Mouse (Mus musculus): ENCODE measurements around the gene Pkdrej. TPM values are rescaled to one million over a fixed set of nuclear protein-coding genes. Genes with fewer than 3 reads are reported as not detected.

Gene Pkdrej
- total and polyA plus RNA-seq, 2 experiments from 2014 or later, result 0.66 to 2.4 TPM

- WGBS, result 84% methylated on average over 12 of the region's 12 CpGs
- Histone ChIP-seq H3K4me3 (ENCODE audit: low read depth, low read length) (no peak overlapping the region), H3K27me3 (ENCODE audit: control insufficient read depth, insufficient read depth, low read length) (no peaks in the 10 kb centered on the region), H3K9me3 (replicated peaks; ENCODE audit: control insufficient read depth, low read length) (no peaks in the 10 kb centered on the region), H3K9ac (replicated peaks; ENCODE audit: low read depth, low read length) (peak overlapping the region; percentile 25; the same call in 1 of the 2 replicates), H3K4me1 (ENCODE audit: control insufficient read depth, insufficient read depth) (peaks cover 20% of the 10 kb centered on the region), H3K36me3 (replicated peaks; ENCODE audit: control insufficient read depth, insufficient read depth, low read length) (peaks cover 14% of the 10 kb centered on the region; the same call in 1 of the 2 replicates), H3K4me2 (ENCODE audit: low read depth, low read length) (no peak overlapping the region), H3K27ac (ENCODE audit: low read depth) (peak overlapping the region; percentile 71; the same call in 1 of the 2 replicates)
- DNase-seq (ENCODE audit: low spot score) (no peak), ATAC-seq (ENCODE audit: insufficient read depth, low read depth) (no peak)
- TF ChIP-seq CTCF (IDR thresholded peaks at IDR 0.05; ENCODE audit: low read depth) (no peak), EP300 (IDR thresholded peaks at IDR 0.05; ENCODE audit: low read depth) (no peak)
Observed at GRCm38 (mm10) chr15:85809091-85809490, 12.4 kb downstream of the Pkdrej start.

- Histone ChIP-seq H3K4me3 (ENCODE audit: low read depth, low read length) (no peak overlapping the region), H3K36me3 (replicated peaks; ENCODE audit: control insufficient read depth, insufficient read depth, low read length) (peaks cover 14% of the 10 kb centered on the region; the same call in 1 of the 2 replicates), H3K9me3 (replicated peaks; ENCODE audit: control insufficient read depth, low read length) (no peaks in the 10 kb centered on the region), H3K4me1 (ENCODE audit: control insufficient read depth, insufficient read depth) (peaks cover 27% of the 10 kb centered on the region), H3K27ac (ENCODE audit: low read depth) (peak overlapping the region; percentile 71), H3K4me2 (ENCODE audit: low read depth, low read length) (no peak overlapping the region), H3K9ac (replicated peaks; ENCODE audit: low read depth, low read length) (0 out of 2 replicates have a peak overlapping the region, but pooled peaks have one; percentile 25), H3K27me3 (ENCODE audit: control insufficient read depth, insufficient read depth, low read length) (no peaks in the 10 kb centered on the region)
- TF ChIP-seq CTCF (IDR thresholded peaks at IDR 0.05; ENCODE audit: low read depth) (peak; percentile 27; the same call in 1 of the 2 replicates), EP300 (IDR thresholded peaks at IDR 0.05; ENCODE audit: low read depth) (no peak)
- ATAC-seq (ENCODE audit: insufficient read depth, low read depth) (no peak), DNase-seq (ENCODE audit: low spot score) (peak; percentile 32)
- WGBS, result 51% methylated on average over 8 of the region's 8 CpGs
Observed at GRCm38 (mm10) chr15:85808434-85808833, 13.1 kb downstream of the Pkdrej start.

GRCm38 (mm10) chr15:85808031-85808430 is 13.5 kb downstream of the Pkdrej start:
- Histone ChIP-seq H3K9me3 (replicated peaks; ENCODE audit: control insufficient read depth, low read length) (no peaks in the 10 kb centered on the region), H3K4me3 (ENCODE audit: low read depth, low read length) (no peak overlapping the region), H3K27ac (ENCODE audit: low read depth) (peak overlapping the region; percentile 71), H3K27me3 (ENCODE audit: control insufficient read depth, insufficient read depth, low read length) (no peaks in the 10 kb centered on the region), H3K4me1 (ENCODE audit: control insufficient read depth, insufficient read depth) (peaks cover 31% of the 10 kb centered on the region), H3K4me2 (ENCODE audit: low read depth, low read length) (no peak overlapping the region), H3K9ac (replicated peaks; ENCODE audit: low read depth, low read length) (no peak overlapping the region), H3K36me3 (replicated peaks; ENCODE audit: control insufficient read depth, insufficient read depth, low read length) (peaks cover 14% of the 10 kb centered on the region; the same call in 1 of the 2 replicates)
- no peak for TF ChIP-seq CTCF (IDR thresholded peaks at IDR 0.05; ENCODE audit: low read depth)
- DNase-seq (ENCODE audit: low spot score) (no peak), ATAC-seq (ENCODE audit: insufficient read depth, low read depth) (no peak)
- 74% methylated on average over 6 of the region's 6 CpGs for WGBS

GRCm38 (mm10) chr15:85807404-85807803 is 14.1 kb downstream of the Pkdrej start:
- WGBS, result 74% methylated on average over 4 of the region's 4 CpGs
- DNase-seq (ENCODE audit: low spot score), result no peak
- H3K9ac ChIP-seq (replicated peaks; ENCODE audit: low read depth, low read length), result no peak overlapping the region

GRCm38 (mm10) chr15:85806886-85807285 is 14.6 kb downstream of the Pkdrej start:
- Histone ChIP-seq H3K36me3 (replicated peaks; ENCODE audit: control insufficient read depth, insufficient read depth, low read length) (peaks cover 15% of the 10 kb centered on the region; the same call in 1 of the 2 replicates), H3K4me1 (ENCODE audit: control insufficient read depth, insufficient read depth) (peaks cover 33% of the 10 kb centered on the region), H3K9ac (replicated peaks; ENCODE audit: low read depth, low read length) (no peak overlapping the region), H3K27ac (ENCODE audit: low read depth) (0 out of 2 replicates have a peak overlapping the region, but pooled peaks have one; percentile 25), H3K4me2 (ENCODE audit: low read depth, low read length) (no peak overlapping the region), H3K9me3 (replicated peaks; ENCODE audit: control insufficient read depth, low read length) (no peaks in the 10 kb centered on the region), H3K4me3 (ENCODE audit: low read depth, low read length) (no peak overlapping the region), H3K27me3 (ENCODE audit: control insufficient read depth, insufficient read depth, low read length) (no peaks in the 10 kb centered on the region)
- DNase-seq (ENCODE audit: low spot score) (no peak), ATAC-seq (ENCODE audit: insufficient read depth, low read depth) (no peak)
- TF ChIP-seq CTCF (IDR thresholded peaks at IDR 0.05; ENCODE audit: low read depth) (no peak), EP300 (IDR thresholded peaks at IDR 0.05; ENCODE audit: low read depth) (no peak)
- 50% methylated on average over 4 of the region's 4 CpGs for WGBS

More at GRCm38 (mm10) chr15:85807404-85807803, 14.1 kb downstream of the Pkdrej start:
- Histone ChIP-seq H3K36me3 (replicated peaks; ENCODE audit: control insufficient read depth, insufficient read depth, low read length) (peaks cover 14% of the 10 kb centered on the region; the same call in 1 of the 2 replicates), H3K4me1 (ENCODE audit: control insufficient read depth, insufficient read depth) (peaks cover 37% of the 10 kb centered on the region), H3K27me3 (ENCODE audit: control insufficient read depth, insufficient read depth, low read length) (no peaks in the 10 kb centered on the region), H3K27ac (ENCODE audit: low read depth) (0 out of 2 replicates have a peak overlapping the region, but pooled peaks have one; percentile 25), H3K4me3 (ENCODE audit: low read depth, low read length) (no peak overlapping the region), H3K4me2 (ENCODE audit: low read depth, low read length) (no peak overlapping the region), H3K9me3 (replicated peaks; ENCODE audit: control insufficient read depth, low read length) (no peaks in the 10 kb centered on the region)
- no peak for ATAC-seq (ENCODE audit: insufficient read depth, low read depth)
- TF ChIP-seq CTCF (IDR thresholded peaks at IDR 0.05; ENCODE audit: low read depth) (no peak), EP300 (IDR thresholded peaks at IDR 0.05; ENCODE audit: low read depth) (no peak)

GRCm38 (mm10) chr15:85802931-85803330 is 18.6 kb downstream of the Pkdrej start:
- H3K9me3 ChIP-seq (replicated peaks; ENCODE audit: control insufficient read depth, low read length), result no peaks in the 10 kb centered on the region
- TF ChIP-seq EP300 (IDR thresholded peaks at IDR 0.05; ENCODE audit: low read depth) (no peak), CTCF (IDR thresholded peaks at IDR 0.05; ENCODE audit: low read depth) (no peak)
- H3K27ac ChIP-seq (ENCODE audit: low read depth), result peak overlapping the region; percentile 66
- H3K4me1 ChIP-seq (ENCODE audit: control insufficient read depth, insufficient read depth), result peaks cover 20% of the 10 kb centered on the region; the same call in 1 of the 2 replicates
- ATAC-seq (ENCODE audit: insufficient read depth, low read depth) (no peak), DNase-seq (ENCODE audit: low spot score) (peak; percentile 54)
- no peaks in the 10 kb centered on the region for H3K27me3 ChIP-seq (ENCODE audit: control insufficient read depth, insufficient read depth, low read length)
- no peak overlapping the region for H3K4me3 ChIP-seq (ENCODE audit: low read depth, low read length)
- H3K36me3 ChIP-seq (replicated peaks; ENCODE audit: control insufficient read depth, insufficient read depth, low read length), result peaks cover 25% of the 10 kb centered on the region
- 58% methylated on average over 2 of the region's 2 CpGs for WGBS
- peak overlapping the region; percentile 10; the same call in 1 of the 2 replicates for H3K9ac ChIP-seq (replicated peaks; ENCODE audit: low read depth, low read length)
- no peak overlapping the region for H3K4me2 ChIP-seq (ENCODE audit: low read depth, low read length)

Data from heart, postnatal 0 days (tissue).